Mouse (Mus musculus) adrenal gland, adult (tissue): ENCODE results near the gene Tldc1.

Source experiments
- DNase-seq, 2 experiments: peaks; one replicate each; pipeline ENCODE4 v3.0.0; 2022 to 2023; ENCODE audit warnings: low spot score in 1 of 2; ENCODE audit not compliant: inconsistent age in 2 of 2

Tldc1 gene

DNA sequence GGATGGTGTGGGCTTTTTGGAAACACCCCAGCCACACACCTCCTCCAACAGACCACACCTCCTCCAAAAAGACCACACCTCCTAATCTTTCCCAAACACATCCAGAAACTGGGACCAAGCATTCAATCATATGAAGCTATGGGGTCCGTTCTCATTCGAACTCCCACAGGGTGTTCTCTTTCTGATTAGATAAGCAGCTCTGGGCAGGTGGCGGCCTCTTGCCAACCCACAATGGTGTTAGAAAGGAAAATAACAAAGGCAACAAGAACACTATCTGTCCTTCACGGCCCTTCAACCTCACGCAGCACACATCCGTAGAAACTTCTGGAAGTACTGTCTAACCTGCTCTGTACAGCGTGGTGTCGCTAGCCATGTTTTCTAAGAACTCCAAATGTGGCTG is 51.1 kb downstream of the Tldc1 start:
- DNase-seq = no peak

DNA sequence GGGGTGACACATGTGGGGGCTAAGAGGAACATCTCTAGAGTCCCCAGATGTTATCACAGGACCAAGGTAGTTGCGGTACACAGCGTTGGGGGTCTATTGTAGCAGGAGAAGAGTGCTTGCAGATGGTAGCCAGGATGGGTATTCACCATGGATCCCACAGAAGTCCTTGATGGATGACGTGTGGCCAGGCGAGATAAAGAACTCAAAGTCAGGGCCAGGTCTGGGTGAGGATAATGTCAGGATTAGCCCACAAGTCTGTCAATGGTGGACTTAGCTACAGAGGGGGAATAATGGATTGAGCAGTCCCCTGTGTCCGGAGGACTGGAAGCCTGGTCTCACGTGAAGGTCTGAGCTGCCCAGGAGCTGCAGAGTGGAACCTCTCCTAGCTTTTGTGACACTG is 53.6 kb downstream of the Tldc1 start:
- peak; percentile 36 to 73 for DNase-seq

DNA sequence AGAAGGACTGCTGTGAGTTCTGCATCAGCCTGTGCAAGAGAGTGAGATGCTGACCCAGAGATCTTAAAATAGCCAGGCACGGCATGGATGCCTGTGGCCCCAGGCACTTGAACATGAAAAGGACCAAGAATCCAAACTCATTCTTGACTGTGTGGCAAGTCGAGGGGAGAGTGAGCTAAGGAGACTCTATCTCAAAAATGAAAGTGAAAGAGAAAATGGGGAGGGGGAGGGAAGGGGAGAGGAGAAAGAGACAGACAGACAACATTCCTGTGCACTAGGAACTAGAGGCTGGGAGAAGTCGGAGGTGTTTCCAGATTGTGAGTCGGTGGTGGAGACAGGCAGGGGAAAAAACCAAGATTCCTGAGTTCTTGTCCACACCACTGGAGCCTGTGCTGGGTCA is 54.5 kb downstream of the Tldc1 start:
- DNase-seq = no peak

DNA sequence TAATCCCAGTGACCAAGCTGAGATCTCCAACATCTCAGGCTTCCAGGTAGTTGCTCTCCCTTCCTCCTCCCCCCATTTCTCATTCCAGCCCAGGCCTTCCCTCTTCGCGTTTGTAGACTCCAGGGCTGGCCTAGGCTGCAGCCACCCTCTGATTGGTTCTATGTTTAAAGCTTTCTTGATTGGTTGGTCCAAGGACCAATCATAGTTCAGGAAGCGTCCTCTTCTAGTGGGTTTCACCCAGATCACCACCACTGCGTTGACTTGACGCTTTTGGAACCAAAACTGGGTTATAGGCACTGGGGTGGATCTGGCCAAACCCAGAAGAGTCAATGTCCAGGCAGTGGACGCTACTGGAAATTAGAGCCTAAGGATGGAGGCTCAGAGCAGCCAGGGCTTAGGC is 55.9 kb downstream of the Tldc1 start:
- DNase-seq = no peak

DNA sequence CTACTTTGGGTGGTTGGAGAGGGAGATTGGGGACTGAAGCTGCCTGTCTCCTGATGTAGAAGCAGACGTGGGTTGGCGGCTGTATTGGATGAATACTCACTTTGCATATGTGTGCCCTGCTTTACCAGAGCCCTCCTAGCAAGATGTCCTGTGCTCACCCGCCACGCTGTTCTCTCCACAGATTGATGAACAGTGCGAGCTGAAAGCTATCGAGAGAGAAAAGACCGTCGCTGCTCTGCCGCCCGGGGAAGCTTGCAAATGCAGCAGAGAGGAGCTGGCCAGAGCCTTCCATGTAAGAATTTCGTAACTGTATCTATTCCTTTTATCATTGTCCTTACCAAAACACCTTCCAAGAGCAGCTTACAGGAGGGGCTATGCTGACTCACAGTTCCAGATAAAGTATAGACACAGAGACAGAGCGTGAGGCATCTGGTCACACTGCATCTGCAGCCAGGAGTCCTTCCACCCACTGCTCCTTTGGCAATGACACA is 59.2 kb downstream of the Tldc1 start:
- peak; percentile 53 to 87 for DNase-seq

DNA sequence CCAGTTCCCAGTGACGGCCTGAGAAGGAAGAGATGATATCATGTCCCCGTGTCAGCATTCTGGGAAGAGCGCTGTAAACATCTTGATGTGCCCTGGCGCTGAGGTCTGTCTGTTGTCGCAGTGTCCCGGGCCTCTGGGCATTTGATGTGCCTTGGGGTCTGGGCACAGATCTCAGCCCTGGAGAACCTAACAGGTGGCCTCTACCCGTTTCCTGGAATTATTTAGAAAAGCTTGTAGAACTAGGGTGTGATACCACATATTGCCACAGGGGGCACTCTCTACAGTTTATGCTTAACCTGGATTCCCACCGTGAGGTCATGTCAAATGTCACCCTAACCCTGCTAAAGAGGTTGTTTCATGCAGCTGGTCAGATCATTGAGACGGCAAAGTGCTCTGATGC is 60.5 kb downstream of the Tldc1 start:
- peak in 1 of 2 experiments; percentile 63 for DNase-seq

DNA sequence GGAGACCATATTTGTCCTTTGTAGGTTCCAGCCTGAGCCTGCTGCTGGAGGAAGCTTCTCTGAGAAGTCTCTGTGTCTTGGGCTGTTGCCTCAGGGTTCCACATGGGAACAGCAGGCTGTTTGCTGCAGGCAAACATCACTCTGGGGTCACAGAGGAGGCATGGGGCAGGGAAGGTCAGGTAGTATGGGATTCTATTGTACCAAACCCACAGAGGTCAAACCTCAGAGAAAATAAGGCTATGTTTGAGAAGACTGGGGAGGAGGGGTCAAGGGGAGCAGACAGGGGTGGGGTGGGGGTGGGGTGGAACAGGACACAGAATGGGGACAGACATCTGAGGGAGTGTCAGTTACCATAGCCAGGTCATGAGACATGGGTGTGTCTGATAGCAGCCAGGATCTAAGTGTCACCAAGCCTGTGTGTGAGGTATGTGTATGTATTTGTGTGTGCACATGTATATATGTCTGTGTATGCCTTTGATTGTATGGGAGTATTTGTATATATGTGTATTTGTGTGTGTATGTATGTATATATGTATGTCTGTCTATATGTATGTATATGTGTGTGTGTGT is 61.4 kb downstream of the Tldc1 start:
- DNase-seq = no peak

DNA sequence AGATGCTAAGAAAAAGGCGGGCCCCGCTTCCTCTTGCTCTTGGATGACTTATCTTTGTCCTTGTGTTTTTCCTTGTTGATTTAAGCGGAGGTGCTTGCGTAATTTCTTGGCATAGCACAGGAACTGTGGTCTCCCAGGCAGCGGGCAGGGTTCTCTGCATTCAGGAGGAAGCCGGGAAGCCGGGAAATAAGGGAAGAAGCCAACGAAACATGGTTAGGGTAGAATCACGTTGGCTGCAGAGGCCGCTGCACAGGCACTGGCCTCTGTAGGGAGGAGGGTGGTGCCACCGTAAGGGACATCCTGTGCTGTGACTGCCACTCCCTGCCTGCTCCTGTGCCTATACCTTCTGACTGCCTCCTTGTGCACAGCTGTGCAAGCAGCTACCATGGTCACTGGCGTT is 63.0 kb downstream of the Tldc1 start:
- DNase-seq = peak; percentile 82 to 93

DNA sequence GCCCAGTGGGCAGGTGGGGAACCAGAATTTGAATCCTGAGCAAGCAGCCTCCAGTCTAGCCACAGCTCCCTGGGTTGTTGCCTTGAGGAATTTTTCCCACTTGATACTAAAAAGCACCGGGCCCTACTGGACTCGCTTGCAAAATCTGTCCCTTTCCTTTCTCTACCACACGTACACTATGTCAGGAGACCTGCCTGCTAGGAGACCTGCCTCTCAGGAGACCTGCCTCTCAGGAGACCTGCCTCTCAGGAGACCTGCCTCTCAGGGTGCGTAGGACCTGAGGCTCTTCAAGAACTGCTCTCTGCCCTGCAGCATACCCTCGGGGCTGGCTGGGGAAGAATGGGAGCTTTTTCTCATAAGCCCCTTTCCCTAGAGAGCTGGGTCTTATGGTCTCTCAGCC is 64.8 kb downstream of the Tldc1 start:
- DNase-seq = no peak

DNA sequence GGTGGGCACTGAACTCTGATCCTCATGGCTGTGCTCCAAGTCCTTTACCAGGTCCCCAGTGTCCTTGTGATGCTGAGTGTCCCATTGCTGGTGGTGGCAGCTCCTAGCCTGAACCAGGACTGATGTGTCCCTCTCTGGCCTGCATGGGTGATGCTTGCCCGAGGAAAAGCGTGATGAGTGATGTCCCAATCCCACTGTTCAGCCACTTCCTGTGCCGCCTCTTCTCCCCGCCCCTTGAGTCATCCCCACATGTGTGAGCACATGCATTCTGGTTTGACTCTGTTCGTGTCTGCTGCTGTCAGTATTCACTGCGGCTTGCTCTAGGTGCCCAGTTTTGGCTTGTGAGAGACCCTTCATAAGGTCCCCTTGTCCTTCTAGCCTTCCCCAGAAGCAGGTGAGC is 66.0 kb downstream of the Tldc1 start:
- peak; percentile 42 to 70 for DNase-seq
